Mouse (Mus musculus) heart, adult 2 months (tissue): ENCODE results near the gene Vmn1r26. TPM values are rescaled to one million over a fixed set of nuclear protein-coding genes. Genes with fewer than 3 reads are reported as not detected.
"Not testable (repeated sequence)": the region's sequence is repeated elsewhere in the genome, so short reads cannot be mapped to it uniquely, and the experiment has no call there.

Source experiments
- DNase-seq, 2 experiments: peaks; one replicate each; pipeline ENCODE4 v3.0.0; 2021
- H3K27ac ChIP-seq: fragments of 200-600 bp; 2 replicates; pipeline ENCODE4 v1.8.1; 2022
- H3K27me3 ChIP-seq: fragments of 200-500 bp; 2 replicates; pipeline ENCODE4 v1.6.1; 2012; ENCODE audit warnings: mild to moderate bottlenecking, low read length, inconsistent platforms, mixed read lengths; ENCODE audit not compliant: control insufficient read depth, insufficient read depth
- H3K36me3 ChIP-seq: fragments of 200-500 bp; 2 replicates; pipeline ENCODE4 v1.6.1; 2012; ENCODE audit warnings: low read length, inconsistent platforms; ENCODE audit not compliant: control insufficient read depth, insufficient read depth
- H3K4me1 ChIP-seq: fragments of 200-500 bp; 2 replicates; pipeline ENCODE4 v1.6.1; 2011; ENCODE audit warnings: low read length; ENCODE audit not compliant: control insufficient read depth, insufficient read depth
- H3K4me3 ChIP-seq: fragments of 200-600 bp; 2 replicates; pipeline ENCODE4 v1.8.1; 2022
- H3K79me2 ChIP-seq: fragments of 200-500 bp; replicated peaks from 2 replicates; pipeline ENCODE4 v1.6.1; 2012; ENCODE audit warnings: mild to moderate bottlenecking, inconsistent platforms, low read length, moderate library complexity, mixed read lengths; ENCODE audit not compliant: control insufficient read depth, insufficient read depth
- H3K9ac ChIP-seq: fragments of 200-500 bp; 2 replicates; pipeline ENCODE4 v1.6.1; 2012; ENCODE audit warnings: low read depth, mild to moderate bottlenecking, control low read depth, inconsistent platforms, low read length, mixed read lengths
- CTCF ChIP-seq: fragments of 200-600 bp; IDR thresholded peaks from 2 replicates; pipeline ENCODE4 v1.8.1; 2022; ENCODE audit warnings: antibody characterized with exemption, mild to moderate bottlenecking, moderate library complexity
- EP300 ChIP-seq: fragments of 200-500 bp; IDR thresholded peaks from 2 replicates; pipeline ENCODE4 v1.6.1; 2011; ENCODE audit warnings: low read depth, low read length, control low read depth; ENCODE audit not compliant: insufficient read depth
- POLR2A ChIP-seq: fragments of 200-500 bp; IDR thresholded peaks from 2 replicates; pipeline ENCODE4 v1.6.1; 2011; ENCODE audit warnings: mild to moderate bottlenecking, low read depth, low read length, control low read depth; ENCODE audit not compliant: insufficient read depth
- WGBS: fragments of 180-500 bp; shearing (Covaris S2); methylation state at CpG from one replicate; pipeline ENCODE4 v1.1.7; 2018; 5-methylcytosine and 5-hydroxymethylcytosine counted together
- intact Hi-C: fragments of 180-260 bp; cut with DNase I; formaldehyde crosslinking; loops from one replicate; pipeline ENCODE4 v1.15.1; 2025
- long read RNA-seq: library from polyadenylated mRNA; stranded (forward); transcript quantifications from one replicate; pipeline ENCODE4 v2.0.0, GENCODE M21; 2021
- polyA plus RNA-seq: library from polyadenylated mRNA; depleted of rRNA; stranded (reverse); fragments of >200 nt; gene quantifications from 2 replicates; pipeline ENCODE4 v1.2.3, GENCODE M21; 2012; rRNA removed
- total RNA-seq, 2 experiments: library from RNA; stranded (reverse); gene quantifications; 2 replicates each; pipeline ENCODE4 v1.2.3; 2021

The Vmn1r26 gene
- total RNA-seq (not detected), polyA plus RNA-seq (not detected in 2 replicates)
- long read RNA-seq: 0 reads

DNA sequence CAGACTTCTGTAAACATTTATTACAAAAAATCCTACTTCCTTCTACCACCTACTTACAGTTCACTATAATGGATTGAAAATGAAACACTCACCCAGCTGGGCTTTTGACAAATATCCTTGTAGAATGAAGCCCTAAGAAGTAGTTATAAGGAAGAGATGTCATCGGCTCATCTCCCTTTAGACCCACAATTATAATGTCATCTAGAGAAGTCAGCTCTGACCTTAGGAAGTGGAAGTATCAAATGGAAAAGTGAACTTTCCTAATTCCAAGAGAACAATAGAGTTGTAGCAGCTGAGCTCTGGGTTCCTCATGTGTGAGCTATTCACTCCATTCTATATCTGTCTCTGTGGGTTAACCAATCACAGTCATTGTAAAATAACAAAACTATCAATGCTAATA lies at the start of gene Vmn1r26:
Vmn1r26 (minus strand) TSS at position 101 of the 400 bp plus-strand sequence.
- H3K4me1 ChIP-seq: no peaks in the 10 kb centered on the region
- H3K27ac ChIP-seq: no peak within 1 kb of the TSS
- no peaks in the 10 kb centered on the region for H3K27me3 ChIP-seq
- no peaks in the 10 kb centered on the region for H3K36me3 ChIP-seq
- no peaks in the 10 kb centered on the region for H3K79me2 ChIP-seq
- H3K9ac ChIP-seq: no peak within 1 kb of the TSS
- DNase-seq: no peak
- TF ChIP-seq CTCF (no peak), POLR2A (no peak), EP300 (no peak)
- intact Hi-C loops: no loop called here
- no peak within 1 kb of the TSS for H3K4me3 ChIP-seq
- 79% methylated on average over 1 of the region's 1 CpGs for WGBS

DNA sequence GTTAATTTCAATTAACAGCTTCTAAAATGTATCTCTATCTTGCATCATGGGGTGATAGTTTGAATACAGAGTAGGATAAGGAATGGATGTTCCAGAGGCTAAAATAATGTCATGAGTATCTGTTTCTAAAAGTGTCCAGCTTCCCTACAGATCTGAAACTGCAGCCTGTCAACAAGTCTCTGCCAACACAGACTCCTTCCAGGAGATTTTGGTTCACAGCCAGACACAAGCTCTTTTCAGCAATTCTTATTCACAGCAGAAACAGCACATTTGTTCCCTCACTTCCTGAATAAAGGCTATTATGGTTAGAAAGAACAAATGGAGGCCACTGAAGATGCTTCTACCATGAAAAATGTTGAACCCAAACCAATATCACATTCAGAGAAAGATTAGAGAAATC lies 29.1 kb upstream of the Vmn1r26 start:
- Histone ChIP-seq H3K4me1 (no peaks in the 10 kb centered on the region), H3K27me3 (no peaks in the 10 kb centered on the region), H3K27ac (no peak overlapping the region), H3K79me2 (no peaks in the 10 kb centered on the region), H3K36me3 (no peaks in the 10 kb centered on the region), H3K9ac (no peak overlapping the region), H3K4me3 (no peak overlapping the region)
- intact Hi-C loops: no loop called here
- no peak for TF ChIP-seq POLR2A
- no peak for TF ChIP-seq EP300
- no peak for TF ChIP-seq CTCF
- no peak for DNase-seq

DNA sequence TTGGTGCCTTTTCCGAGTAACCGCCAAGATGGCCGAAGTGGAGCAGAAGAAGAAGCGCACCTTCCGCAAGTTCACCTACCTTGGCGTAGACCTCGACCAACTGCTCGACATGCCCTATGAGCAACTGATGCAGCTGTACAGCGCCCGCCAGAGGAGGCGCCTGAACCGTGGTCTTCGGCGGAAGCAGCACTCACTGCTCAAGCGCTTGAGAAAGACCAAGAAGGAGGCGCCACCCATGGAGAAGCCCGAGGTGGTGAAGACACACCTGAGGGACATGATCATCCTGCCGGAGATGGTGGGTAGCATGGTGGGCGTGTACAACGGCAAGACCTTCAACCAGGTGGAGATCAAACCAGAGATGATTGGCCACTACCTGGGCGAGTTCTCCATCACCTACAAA lies 2.5 kb upstream of the Vmn1r26 start:
- 86% methylated on average over 21 of the region's 21 CpGs for WGBS
- DNase-seq, H3K27ac ChIP-seq, H3K4me1 ChIP-seq, intact Hi-C loops, H3K36me3 ChIP-seq, H3K9ac ChIP-seq, H3K4me3 ChIP-seq, H3K27me3 ChIP-seq, H3K79me2 ChIP-seq: not testable (repeated sequence)

DNA sequence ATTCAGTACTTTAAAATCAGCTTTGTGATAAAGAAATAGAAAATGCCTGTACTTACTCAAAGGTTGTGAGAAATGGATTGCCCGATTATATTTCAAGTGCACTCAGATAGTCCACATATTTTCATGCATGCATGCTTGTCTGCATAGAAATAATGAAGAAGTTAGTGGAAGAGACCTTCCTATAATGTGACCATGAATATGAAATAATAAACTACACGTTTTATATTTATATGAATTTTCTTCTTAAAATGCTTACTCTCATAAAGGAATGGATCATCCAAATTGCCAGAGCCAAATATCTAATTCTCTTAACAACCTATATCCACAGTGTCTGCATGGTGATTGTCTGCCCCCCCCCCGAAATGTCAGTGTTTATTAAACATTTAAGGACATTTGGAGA lies 34.2 kb downstream of the Vmn1r26 start, which contains the start of gene Vmn1r25:
Vmn1r25 (minus strand) TSS at position 101 of the 400 bp plus-strand sequence.
- H3K9ac ChIP-seq: no peak within 1 kb of the TSS
- TF ChIP-seq CTCF: no peak
- no peak for TF ChIP-seq EP300
- TF ChIP-seq POLR2A: no peak
- H3K27me3 ChIP-seq: no peaks in the 10 kb centered on the region
- WGBS: 53% methylated on average over 3 of the region's 3 CpGs
- H3K27ac ChIP-seq: no peak within 1 kb of the TSS
- DNase-seq: no peak
- H3K4me1 ChIP-seq: no peaks in the 10 kb centered on the region
- H3K36me3 ChIP-seq: no peaks in the 10 kb centered on the region
- no peaks in the 10 kb centered on the region for H3K79me2 ChIP-seq
- intact Hi-C loops: loop anchor here (10.0 kb wide), 1 partner anchor 464 kb away; the partner anchor contains the start of gene Vmn1r30
- H3K4me3 ChIP-seq: no peak within 1 kb of the TSS

DNA sequence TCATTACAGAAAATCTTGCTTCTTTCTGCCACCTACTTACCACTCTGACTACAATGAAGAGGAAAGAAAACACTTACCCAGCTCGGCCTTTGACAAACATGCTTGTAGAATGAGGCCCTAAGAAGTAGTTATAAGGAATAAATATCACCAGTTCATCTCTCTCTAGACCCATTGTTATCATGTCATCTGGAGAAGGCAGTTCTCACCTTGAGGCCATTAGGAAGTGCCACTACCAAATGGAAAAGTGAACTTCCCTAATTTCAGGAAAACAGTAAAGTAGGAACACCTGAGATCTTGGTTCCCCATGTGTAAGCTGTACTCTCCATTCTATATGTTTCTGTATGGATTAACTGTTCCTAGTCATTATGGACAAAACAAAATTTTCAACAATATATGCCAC lies 53.6 kb downstream of the Vmn1r26 start, which contains the start of gene Vmn1r24:
Vmn1r24 (minus strand) TSS at position 101 of the 400 bp plus-strand sequence.
- intact Hi-C loops: not testable (repeated sequence)
- 61% methylated on average over 1 of the region's 1 CpGs for WGBS

More for the DNA sequence above, 53.6 kb downstream of the Vmn1r26 start, which contains the start of gene Vmn1r24:
- not testable (repeated sequence) for H3K27me3 ChIP-seq, DNase-seq, H3K9ac ChIP-seq, H3K4me3 ChIP-seq, H3K79me2 ChIP-seq, H3K27ac ChIP-seq, H3K36me3 ChIP-seq, H3K4me1 ChIP-seq

Other genes with a start within 250 kb of the Vmn1r26 start
- 10 to 100 TPM; 21.6 to 23.9 TPM for gene Vopp1, start 190.0 kb downstream of the Vmn1r26 start, total RNA-seq
- 11.3 and 13.8 TPM in 2 replicates for gene Vopp1, start 190.0 kb downstream of the Vmn1r26 start, polyA plus RNA-seq
- gene Vmn1r21, start 164.8 kb downstream of the Vmn1r26 start, total RNA-seq: not detected
- not detected in 2 replicates for gene Vmn1r21, start 164.8 kb downstream of the Vmn1r26 start, polyA plus RNA-seq
- not detected for gene Vmn1r22, start 107.1 kb downstream of the Vmn1r26 start, total RNA-seq
- gene Vmn1r22, start 107.1 kb downstream of the Vmn1r26 start, polyA plus RNA-seq: not detected in 2 replicates
- not detected for gene Vmn1r23, start 88.3 kb downstream of the Vmn1r26 start, total RNA-seq
- gene Vmn1r23, start 88.3 kb downstream of the Vmn1r26 start, polyA plus RNA-seq: not detected in 2 replicates
- gene Vmn1r24, start 53.7 kb downstream of the Vmn1r26 start, total RNA-seq: not detected
- not detected in 2 replicates for gene Vmn1r24, start 53.7 kb downstream of the Vmn1r26 start, polyA plus RNA-seq
- not detected for gene Vmn1r25, start 34.3 kb downstream of the Vmn1r26 start, total RNA-seq
- gene Vmn1r25, start 34.3 kb downstream of the Vmn1r26 start, polyA plus RNA-seq: not detected in 2 replicates
- not detected for gene Vmn1r27, start 203.7 kb upstream of the Vmn1r26 start, total RNA-seq
- gene Vmn1r27, start 203.7 kb upstream of the Vmn1r26 start, polyA plus RNA-seq: not detected in 2 replicates
- not detected for gene Vmn1r28, start 246.9 kb upstream of the Vmn1r26 start, total RNA-seq
- not detected in 2 replicates for gene Vmn1r28, start 246.9 kb upstream of the Vmn1r26 start, polyA plus RNA-seq